Mouse (Mus musculus): ENCODE results near the gene Urah. TPM values are rescaled to one million over a fixed set of nuclear protein-coding genes. Genes with fewer than 3 reads are reported as not detected.

Urah gene
- polyA plus RNA-seq (2012; rRNA removed): 112 and 142 TPM in 2 replicates

GRCm38 (mm10) chr7:140834968-140835757, at the start of gene Urah:
Gene Urah (plus strand): TSS chr7:140835018.

GRCm38 (mm10) chr7:140787406-140788052, 47.3 kb upstream of the Urah start, which contains the start of gene Syce1:
Gene Syce1 (minus strand): TSS chr7:140787852.

GRCm38 (mm10) chr7:140821653-140822329, 13.0 kb upstream of the Urah start, which contains the start of gene Zfp941:
Gene Zfp941 (minus strand): TSS chr7:140822178.

GRCm38 (mm10) chr7:140844905-140845665, 10.3 kb downstream of the Urah start, which contains the start of gene Scgb1c1:
Gene Scgb1c1 (plus strand): TSS chr7:140845547.

GRCm38 (mm10) chr7:140847755-140848580, 13.2 kb downstream of the Urah start, which contains the start of gene Odf3:
Gene Odf3 (plus strand): TSS chr7:140847805.

GRCm38 (mm10) chr7:140855860-140856784, 21.3 kb downstream of the Urah start, which contains the start of gene Gm45785:
Gene Gm45785 (minus strand): TSS chr7:140856331.

GRCm38 (mm10) chr7:140856785-140857549, 22.1 kb downstream of the Urah start, which contains the start of gene Ric8a:
Gene Ric8a (plus strand): TSS chr7:140856957.

GRCm38 (mm10) chr7:140857550-140858505, 23.0 kb downstream of the Urah start, which contains the start of gene Bet1l:
Gene Bet1l (minus strand): TSS chr7:140857577.

GRCm38 (mm10) chr7:140881696-140882468, 47.1 kb downstream of the Urah start, which contains the start of the genes Psmd13 and Sirt3:
Gene Psmd13 (plus strand): TSS chr7:140881968.
Gene Sirt3 (minus strand): TSS chr7:140882309.

Other genes with a start within 250 kb of the Urah start
- gene Olfr46, start 233.7 kb upstream of the Urah start, polyA plus RNA-seq (2012; rRNA removed): not detected in 2 replicates
- not detected in 2 replicates for gene Olfr61, start 206.0 kb upstream of the Urah start, polyA plus RNA-seq (2012; rRNA removed)
- not detected in 2 replicates for gene Olfr53, start 188.6 kb upstream of the Urah start, polyA plus RNA-seq (2012; rRNA removed)
- not detected in 2 replicates for gene Olfr539, start 175.1 kb upstream of the Urah start, polyA plus RNA-seq (2012; rRNA removed)
- gene Olfr45, start 153.1 kb upstream of the Urah start, polyA plus RNA-seq (2012; rRNA removed): not detected in 2 replicates
- not detected in 2 replicates for gene Olfr541, start 137.8 kb upstream of the Urah start, polyA plus RNA-seq (2012; rRNA removed)
- gene Cyp2e1, start 71.3 kb upstream of the Urah start, polyA plus RNA-seq (2012; rRNA removed): 60.5 and 91.1 TPM in 2 replicates
- gene Syce1, start 47.2 kb upstream of the Urah start, polyA plus RNA-seq (2012; rRNA removed): 0.06 and 0.07 TPM in 2 replicates
- 0.17 and 0.21 TPM in 2 replicates for gene Zfp941, start 12.8 kb upstream of the Urah start, polyA plus RNA-seq (2012; rRNA removed)
- gene Scgb1c1, start 10.5 kb downstream of the Urah start, polyA plus RNA-seq (2012; rRNA removed): not detected in 2 replicates
- not detected in 2 replicates for gene Odf3, start 12.8 kb downstream of the Urah start, polyA plus RNA-seq (2012; rRNA removed)
- gene Gm45785, start 21.3 kb downstream of the Urah start, polyA plus RNA-seq (2012; rRNA removed): not detected in 2 replicates
- 17.1 and 20.2 TPM in 2 replicates for gene Ric8a, start 21.9 kb downstream of the Urah start, polyA plus RNA-seq (2012; rRNA removed)
- gene Bet1l, start 22.6 kb downstream of the Urah start, polyA plus RNA-seq (2012; rRNA removed): 18.5 TPM in 2 replicates
- gene Psmd13, start 47.0 kb downstream of the Urah start, polyA plus RNA-seq (2012; rRNA removed): 36.4 TPM in 2 replicates
- gene Sirt3, start 47.3 kb downstream of the Urah start, polyA plus RNA-seq (2012; rRNA removed): 46.5 and 51.9 TPM in 2 replicates
- gene Cox8b, start 65.4 kb downstream of the Urah start, polyA plus RNA-seq (2012; rRNA removed): 0.19 and 0.20 TPM in 2 replicates
- gene Nlrp6, start 85.9 kb downstream of the Urah start, polyA plus RNA-seq (2012; rRNA removed): 61.4 and 61.9 TPM in 2 replicates
- 12.3 and 13.2 TPM in 2 replicates for gene Pgghg, start 106.4 kb downstream of the Urah start, polyA plus RNA-seq (2012; rRNA removed)
- gene Ifitm5, start 115.3 kb downstream of the Urah start, polyA plus RNA-seq (2012; rRNA removed): 0.67 and 0.85 TPM in 2 replicates
- gene Gm45717, start 120.9 kb downstream of the Urah start, polyA plus RNA-seq (2012; rRNA removed): 0.14 TPM in 1 of 2 replicates, not detected in the other
- gene Ifitm2, start 121.0 kb downstream of the Urah start, polyA plus RNA-seq (2012; rRNA removed): 552 and 564 TPM in 2 replicates
- gene Ifitm1, start 132.2 kb downstream of the Urah start, polyA plus RNA-seq (2012; rRNA removed): 53.0 and 54.4 TPM in 2 replicates
- gene Ifitm3, start 175.8 kb downstream of the Urah start, polyA plus RNA-seq (2012; rRNA removed): 164 and 239 TPM in 2 replicates
- gene Ifitm6, start 182.9 kb downstream of the Urah start, polyA plus RNA-seq (2012; rRNA removed): 193 and 325 TPM in 2 replicates
- not detected in 2 replicates for gene Gm17387, start 194.1 kb downstream of the Urah start, polyA plus RNA-seq (2012; rRNA removed)
- gene B4galnt4, start 226.1 kb downstream of the Urah start, polyA plus RNA-seq (2012; rRNA removed): 0.46 and 0.61 TPM in 2 replicates
- 0.74 and 0.85 TPM in 2 replicates for gene Pkp3, start 243.2 kb downstream of the Urah start, polyA plus RNA-seq (2012; rRNA removed)